25 mouse cellular contexts compared by ENCODE assay signal in genomic region chr14:74814848-74815789, GRCm38 (mm10).
A peak's percentile ranks its signal among the peaks of the same experiment; 100 is the strongest.
DNase-seq lines count a peak whose midpoint lies in the region; ATAC-seq lines count a peak whose summit lies in the region.
"Had no signal": no experiment of that assay in that cellular context is flagged by ENCODE, and none has a peak within 500 bp of the region (broad histone marks: within the 10 kb centered on the region; RNA-seq: fewer than 3 reads in every experiment).

No protein-coding gene starts in this region.

- H3K9ac ChIP-seq in hindbrain, embryonic 13.5 days = no peak overlapping the region
- no peak overlapping the region for H3K9ac ChIP-seq in hindbrain, embryonic 11.5 days (ENCODE audit: low read depth, low read length)
- H3K9ac ChIP-seq in forebrain, embryonic 11.5 days (ENCODE audit: low read length) = no peak overlapping the region
- H3K9ac ChIP-seq in forebrain, embryonic 16.5 days (replicated peaks; ENCODE audit: low read depth, low read length) = no peak overlapping the region
- H3K9ac ChIP-seq in midbrain, embryonic 15.5 days = no peak overlapping the region
- H3K9ac ChIP-seq: embryonic facial prominence, embryonic 12.5 days; heart, embryonic 12.5 days; kidney, embryonic 15.5 days; limb, embryonic 15.5 days; liver, embryonic 14.5 days; lung, embryonic 14.5 days had no signal

- H3K27ac ChIP-seq in hindbrain, embryonic 13.5 days = peak overlapping the region; percentile 68
- H3K27ac ChIP-seq in hindbrain, embryonic 11.5 days (ENCODE audit: low read depth, low read length) = no peak overlapping the region
- no peak overlapping the region for H3K27ac ChIP-seq in forebrain, embryonic 11.5 days (ENCODE audit: low read depth, low read length)
- no peak overlapping the region for H3K27ac ChIP-seq in forebrain, embryonic 16.5 days (ENCODE audit: low read length)
- H3K27ac ChIP-seq in midbrain, embryonic 15.5 days = 0 out of 2 replicates have a peak overlapping the region, but pooled peaks have one; percentile 43
- H3K27ac ChIP-seq: embryonic facial prominence, embryonic 12.5 days; kidney, embryonic 15.5 days; left cerebral cortex, adult 2 months; limb, embryonic 15.5 days; liver, embryonic 14.5 days; stomach, postnatal 0 days had no signal

- 65% methylated on average over 17 of the region's 17 CpGs for WGBS in hindbrain, embryonic 13.5 days
- 78% methylated on average over 17 of the region's 17 CpGs for WGBS in hindbrain, embryonic 11.5 days
- WGBS in forebrain, embryonic 11.5 days = 69% methylated on average over 17 of the region's 17 CpGs
- 42% methylated on average over 17 of the region's 17 CpGs for WGBS in forebrain, embryonic 16.5 days
- 57% methylated on average over 17 of the region's 17 CpGs for WGBS in midbrain, embryonic 15.5 days

- no peaks in the 10 kb centered on the region for H3K9me3 ChIP-seq in hindbrain, embryonic 13.5 days
- no peaks in the 10 kb centered on the region for H3K9me3 ChIP-seq in hindbrain, embryonic 11.5 days (ENCODE audit: control insufficient read depth, low read length)
- H3K9me3 ChIP-seq in forebrain, embryonic 11.5 days (ENCODE audit: control insufficient read depth, low read length) = no peaks in the 10 kb centered on the region
- H3K9me3 ChIP-seq in forebrain, embryonic 16.5 days (ENCODE audit: control insufficient read depth, low read length) = no peaks in the 10 kb centered on the region
- H3K9me3 ChIP-seq in midbrain, embryonic 15.5 days = no peaks in the 10 kb centered on the region
- H3K9me3 ChIP-seq: embryonic facial prominence, embryonic 12.5 days; heart, embryonic 12.5 days; kidney, embryonic 15.5 days; limb, embryonic 15.5 days had no signal

- no peaks in the 10 kb centered on the region for H3K27me3 ChIP-seq in hindbrain, embryonic 13.5 days
- H3K27me3 ChIP-seq in hindbrain, embryonic 11.5 days (ENCODE audit: control insufficient read depth, insufficient read depth, low read length) = no peaks in the 10 kb centered on the region
- H3K27me3 ChIP-seq in forebrain, embryonic 11.5 days (ENCODE audit: control insufficient read depth, insufficient read depth, low read length) = no peaks in the 10 kb centered on the region
- H3K27me3 ChIP-seq in forebrain, embryonic 16.5 days (replicated peaks; ENCODE audit: control insufficient read depth, insufficient read depth, low read length) = no peaks in the 10 kb centered on the region
- no peaks in the 10 kb centered on the region for H3K27me3 ChIP-seq in midbrain, embryonic 15.5 days (replicated peaks)
- H3K27me3 ChIP-seq: embryonic facial prominence, embryonic 12.5 days; heart, embryonic 12.5 days; kidney, embryonic 15.5 days; limb, embryonic 15.5 days had no signal

- peak; percentile 69 for ATAC-seq in hindbrain, embryonic 13.5 days (ENCODE audit: low FRiP score)
- ATAC-seq in hindbrain, embryonic 11.5 days (ENCODE audit: low FRiP score) = no peak
- no peak for ATAC-seq in forebrain, embryonic 11.5 days (replicated peaks; ENCODE audit: low FRiP score)
- peak; percentile 71 for ATAC-seq in forebrain, embryonic 16.5 days
- ATAC-seq in midbrain, embryonic 15.5 days (replicated peaks) = peak; percentile 72

- peaks cover 13% of the 10 kb centered on the region for H3K36me3 ChIP-seq in hindbrain, embryonic 13.5 days
- no peaks in the 10 kb centered on the region for H3K36me3 ChIP-seq in hindbrain, embryonic 11.5 days (ENCODE audit: control insufficient read depth, insufficient read depth, low read length)
- no peaks in the 10 kb centered on the region for H3K36me3 ChIP-seq in forebrain, embryonic 11.5 days (ENCODE audit: control insufficient read depth, insufficient read depth, low read length)
- peaks cover 2% of the 10 kb centered on the region; the same call in 1 of the 2 replicates for H3K36me3 ChIP-seq in forebrain, embryonic 16.5 days (ENCODE audit: control insufficient read depth, insufficient read depth)
- peaks cover 8% of the 10 kb centered on the region; the same call in 1 of the 2 replicates for H3K36me3 ChIP-seq in midbrain, embryonic 15.5 days (replicated peaks)

- H3K4me3 ChIP-seq in hindbrain, embryonic 13.5 days = no peak overlapping the region
- no peak overlapping the region for H3K4me3 ChIP-seq in hindbrain, embryonic 11.5 days (ENCODE audit: low read depth, low read length)
- no peak overlapping the region for H3K4me3 ChIP-seq in forebrain, embryonic 11.5 days (ENCODE audit: low read depth, low read length)
- no peak overlapping the region for H3K4me3 ChIP-seq in forebrain, embryonic 16.5 days (replicated peaks; ENCODE audit: low read length)
- H3K4me3 ChIP-seq in midbrain, embryonic 15.5 days = no peak overlapping the region
- H3K4me3 ChIP-seq: embryonic facial prominence, embryonic 12.5 days; heart, embryonic 12.5 days; kidney, embryonic 15.5 days; left cerebral cortex, adult 2 months; limb, embryonic 15.5 days had no signal

- no peak for DNase-seq in hindbrain, embryonic 11.5 days (ENCODE audit: low spot score)
- peak; percentile 56 for DNase-seq in forebrain, embryonic 11.5 days (ENCODE audit: low spot score)
- no peak for DNase-seq in frontal cortex, adult 2 months (ENCODE audit: extremely low spot score in 1 of 2, low spot score in 1 of 2)
- DNase-seq in layer of hippocampus, adult 11-12 months (ENCODE audit: low spot score) = no peak
- no peak for DNase-seq in cerebellum, postnatal 36 days
- DNase-seq: cerebellum, adult 11-12 months; cerebellum, postnatal 10 days; gastrocnemius, postnatal 14 days; heart, adult 18-20 months; heart, postnatal 10 days; kidney, adult 11 months; kidney, postnatal 36 days; lung, embryonic 14.5 days; thymus, adult 2 months; thymus, postnatal 4 days had no signal

- H3K4me1 ChIP-seq in hindbrain, embryonic 13.5 days (replicated peaks) = peaks cover 49% of the 10 kb centered on the region
- H3K4me1 ChIP-seq in hindbrain, embryonic 11.5 days (replicated peaks; ENCODE audit: control insufficient read depth, insufficient read depth, low read length) = no peaks in the 10 kb centered on the region
- H3K4me1 ChIP-seq in forebrain, embryonic 11.5 days (replicated peaks; ENCODE audit: control insufficient read depth, insufficient read depth, low read length) = no peaks in the 10 kb centered on the region
- peaks cover 5% of the 10 kb centered on the region; the same call in 1 of the 2 replicates for H3K4me1 ChIP-seq in forebrain, embryonic 16.5 days (replicated peaks; ENCODE audit: control insufficient read depth, insufficient read depth, low read length)
- peaks cover 14% of the 10 kb centered on the region; the same call in 1 of the 2 replicates for H3K4me1 ChIP-seq in midbrain, embryonic 15.5 days

- no peak overlapping the region for H3K4me2 ChIP-seq in hindbrain, embryonic 13.5 days
- no peak overlapping the region for H3K4me2 ChIP-seq in hindbrain, embryonic 11.5 days (replicated peaks; ENCODE audit: low read depth, low read length)
- H3K4me2 ChIP-seq in forebrain, embryonic 11.5 days (ENCODE audit: low read depth, low read length, severe bottlenecking) = no peak overlapping the region
- no peak overlapping the region for H3K4me2 ChIP-seq in forebrain, embryonic 16.5 days (ENCODE audit: low read length)
- H3K4me2 ChIP-seq in midbrain, embryonic 15.5 days = no peak overlapping the region
- H3K4me2 ChIP-seq: embryonic facial prominence, embryonic 12.5 days; heart, embryonic 12.5 days; kidney, embryonic 15.5 days; limb, embryonic 15.5 days; lung, embryonic 14.5 days had no signal

Comparison
In these comparisons a context has a peak if more than half of its experiments do, and no peak if none do; other contexts are left out.
1. ATAC-seq: peak in hindbrain, embryonic 13.5 days (single experiment), forebrain, embryonic 16.5 days (single experiment) and midbrain, embryonic 15.5 days (single experiment); none in hindbrain, embryonic 11.5 days (single experiment) and forebrain, embryonic 11.5 days (single experiment).
2. H3K27ac ChIP-seq: peak in hindbrain, embryonic 13.5 days (single experiment) and midbrain, embryonic 15.5 days (single experiment); none in hindbrain, embryonic 11.5 days (single experiment), forebrain, embryonic 11.5 days (single experiment) and forebrain, embryonic 16.5 days (single experiment).